Mouse (Mus musculus): ENCODE data around the gene Ccdc8.
"Not testable (repeated sequence)": the region's sequence is repeated elsewhere in the genome, so short reads cannot be mapped to it uniquely, and the experiment has no call there.

Ccdc8 gene

GRCm38 (mm10) chr7:16992451-16992807 lies at the start of gene Ccdc8:
TSS of gene Ccdc8 (plus strand) at chr7:16992708.
- DNase-seq, result no peak

GRCm38 (mm10) chr7:16942861-16943260 lies 49.6 kb upstream of the Ccdc8 start:
- DNase-seq, result no peak

GRCm38 (mm10) chr7:16944061-16944807 lies 48.3 kb upstream of the Ccdc8 start, which contains the start of gene Pnmal2:
TSS of gene Pnmal2 (plus strand) at chr7:16944682.
- DNase-seq, result peak; percentile 95

- DNase-seq, result no peak
These were observed 47.6 kb upstream of the Ccdc8 start for GRCm38 (mm10) chr7:16944808-16945315.

- DNase-seq, result no peak
These were observed 47.1 kb upstream of the Ccdc8 start for GRCm38 (mm10) chr7:16945419-16945818.

DNA sequence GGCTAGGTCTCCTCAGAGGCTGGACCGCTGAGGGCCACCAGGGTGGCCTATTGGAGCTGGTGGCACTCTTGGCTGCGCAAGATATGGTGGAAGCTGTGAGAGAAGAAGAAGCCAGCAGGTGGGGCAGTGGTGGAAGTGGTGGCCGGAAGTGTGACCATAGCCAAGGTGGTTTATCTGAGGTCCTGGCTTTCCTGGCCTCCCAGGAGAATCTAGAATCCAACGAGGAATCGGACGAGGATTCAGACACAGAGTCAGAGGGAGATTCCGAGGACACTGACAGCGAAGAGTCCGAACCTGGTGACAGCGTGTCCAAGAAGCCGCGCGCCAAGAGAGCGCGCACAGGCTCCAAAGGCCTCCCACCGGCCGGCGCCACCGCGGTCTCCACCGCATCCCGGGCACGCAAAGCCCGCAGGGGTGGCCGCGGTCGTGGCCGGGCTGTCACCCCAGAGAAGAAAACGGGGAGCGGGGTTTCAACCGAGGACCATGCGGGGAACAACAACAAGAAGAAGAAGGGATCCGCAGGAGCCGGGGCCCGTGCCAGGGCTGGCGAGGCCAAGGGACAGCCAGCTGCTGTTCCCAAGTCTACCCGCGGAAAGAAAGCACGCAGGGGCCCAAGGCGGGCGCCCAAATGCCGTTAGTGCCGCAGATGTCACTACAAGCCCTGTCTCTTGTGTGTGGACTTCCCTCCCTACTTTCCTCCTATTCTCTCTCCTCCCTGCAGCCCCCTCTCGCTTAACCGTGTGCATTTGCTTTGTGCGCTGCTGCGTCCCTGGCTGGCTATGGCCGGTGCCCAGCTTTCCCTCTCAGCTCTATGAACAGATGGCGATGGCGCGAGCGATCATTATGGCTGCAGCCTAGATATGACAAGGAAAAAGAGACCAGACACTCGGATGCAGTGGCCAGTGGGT lies 45.8 kb upstream of the Ccdc8 start:
- DNase-seq, result no peak

- no peak for DNase-seq
These were observed 45.1 kb upstream of the Ccdc8 start for GRCm38 (mm10) chr7:16947349-16947895.

GRCm38 (mm10) chr7:16947959-16948361 lies 44.5 kb upstream of the Ccdc8 start:
- DNase-seq, result peak; percentile 37

DNA sequence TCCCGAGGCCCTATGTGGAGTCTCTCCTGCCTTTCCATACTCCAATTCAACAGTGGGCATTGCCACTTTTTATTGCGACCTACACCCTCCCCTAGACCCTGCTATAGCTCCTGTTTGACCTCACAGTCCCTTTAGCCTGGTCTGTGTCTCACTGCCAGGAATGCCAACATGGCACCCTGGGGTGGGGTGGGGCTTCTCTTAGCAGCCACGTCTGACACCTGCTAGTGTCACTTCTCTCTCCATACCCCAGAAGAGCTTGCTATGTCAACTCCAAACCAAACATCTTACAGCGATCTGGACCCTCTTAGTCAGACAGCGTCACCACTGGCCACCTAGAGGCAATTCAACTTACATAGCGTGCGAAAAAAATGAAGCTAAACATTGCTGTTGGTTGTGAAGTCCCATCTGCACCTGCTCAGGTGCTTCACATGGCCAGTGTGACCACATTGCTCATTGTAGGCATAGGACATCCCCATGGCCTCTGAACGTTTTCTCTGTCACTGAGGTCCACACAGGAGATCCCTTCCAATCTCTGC lies 43.5 kb upstream of the Ccdc8 start:
- no peak for DNase-seq

GRCm38 (mm10) chr7:16949908-16950841 lies 42.3 kb upstream of the Ccdc8 start:
- DNase-seq, result peak; percentile 88

DNA sequence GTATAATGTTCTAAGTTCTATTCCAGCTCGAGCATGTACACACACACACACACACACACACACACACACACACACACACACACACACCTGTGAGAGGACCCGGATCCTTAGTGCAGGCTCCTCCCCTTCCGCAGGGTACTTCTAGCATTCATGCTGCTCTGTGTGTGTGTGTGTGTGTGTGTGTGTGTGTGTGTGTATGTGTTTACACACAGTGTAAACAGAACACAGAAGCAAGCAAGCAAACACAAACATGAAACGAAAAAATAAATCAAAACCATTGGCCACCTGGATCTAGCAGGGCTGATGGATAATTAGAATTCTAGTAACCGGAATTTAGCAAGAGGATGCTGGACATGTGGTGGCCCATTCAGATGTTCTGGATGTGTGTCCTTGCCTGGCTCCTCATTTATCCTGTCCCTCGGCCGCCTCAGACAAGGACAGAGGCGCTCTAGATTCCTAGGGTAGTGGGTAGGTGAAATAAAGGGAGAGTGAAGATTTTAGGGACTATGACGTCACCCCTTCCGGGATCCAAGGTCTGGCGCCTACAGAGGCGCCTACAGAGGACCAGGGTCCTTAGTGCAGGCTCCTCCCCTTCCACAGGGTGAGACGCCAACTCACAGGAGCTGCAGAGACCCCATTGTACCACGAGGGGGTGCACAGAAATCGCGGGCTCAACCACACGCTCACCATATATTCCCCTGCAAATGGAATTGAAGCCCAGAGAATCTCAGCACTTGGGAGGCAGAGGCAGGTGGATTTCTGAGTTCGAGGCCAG lies 41.5 kb upstream of the Ccdc8 start:
- peak; percentile 89 for DNase-seq

- DNase-seq, result not testable (repeated sequence)
These were observed 38.7 kb upstream of the Ccdc8 start for GRCm38 (mm10) chr7:16953776-16954175.

DNA sequence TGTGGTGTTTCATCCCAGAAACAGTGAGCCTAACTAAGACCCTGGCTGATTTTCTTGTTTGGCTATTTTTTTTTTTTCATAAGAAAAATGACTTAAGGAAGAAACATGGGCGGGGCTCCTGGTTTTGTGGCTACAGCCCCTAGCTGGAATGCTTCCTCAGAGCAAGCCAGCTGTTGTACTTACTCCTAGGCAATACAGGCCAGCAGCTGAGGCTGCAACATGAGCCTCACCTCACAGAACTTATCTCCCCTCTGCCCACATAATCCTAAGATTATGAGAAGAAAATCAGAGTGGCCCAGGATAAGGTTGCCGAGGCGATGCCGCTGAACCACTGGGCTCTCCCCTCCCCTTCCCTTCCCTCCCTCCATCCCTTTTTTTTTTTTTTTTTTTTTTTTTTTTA lies 36.8 kb upstream of the Ccdc8 start:
- DNase-seq, result no peak

GRCm38 (mm10) chr7:16956410-16957265 lies 35.9 kb upstream of the Ccdc8 start:
- DNase-seq, result no peak

DNA sequence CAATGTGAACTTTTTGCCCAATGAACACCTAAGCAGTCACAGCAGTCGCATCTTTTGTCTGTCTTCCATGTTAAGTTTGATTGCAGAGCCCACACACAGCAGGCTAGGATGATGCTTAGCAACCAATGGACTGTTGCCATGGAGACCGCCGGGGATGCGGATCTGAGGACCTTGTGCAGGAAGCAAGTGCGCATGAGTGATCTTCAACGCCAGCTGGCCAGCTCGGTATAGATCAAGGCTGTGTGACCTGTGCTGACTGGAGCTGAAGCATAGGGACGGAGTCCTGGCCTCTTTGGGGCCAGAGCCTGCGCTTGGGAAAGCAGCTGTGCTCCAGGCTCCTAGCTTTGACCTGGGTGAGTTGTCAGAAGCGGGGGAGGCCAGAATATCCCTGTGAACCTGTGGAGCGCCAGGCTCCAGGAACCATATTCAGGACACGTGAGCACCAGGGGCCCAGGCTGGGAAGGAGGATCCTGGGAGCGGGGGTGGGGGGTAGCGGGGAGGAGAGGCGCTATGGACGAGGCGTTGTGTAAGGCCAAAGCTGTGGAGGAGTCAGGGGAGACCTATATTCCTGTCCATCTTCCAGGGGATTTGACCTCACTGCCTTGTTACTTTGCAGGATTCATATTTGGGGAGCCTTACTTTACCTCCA lies 32.8 kb upstream of the Ccdc8 start, which contains the start of gene Pnmal1:
Gene Pnmal1 (plus strand): TSS at position 141 of the 649 bp plus-strand sequence.
- DNase-seq, result peak; percentile 94

DNA sequence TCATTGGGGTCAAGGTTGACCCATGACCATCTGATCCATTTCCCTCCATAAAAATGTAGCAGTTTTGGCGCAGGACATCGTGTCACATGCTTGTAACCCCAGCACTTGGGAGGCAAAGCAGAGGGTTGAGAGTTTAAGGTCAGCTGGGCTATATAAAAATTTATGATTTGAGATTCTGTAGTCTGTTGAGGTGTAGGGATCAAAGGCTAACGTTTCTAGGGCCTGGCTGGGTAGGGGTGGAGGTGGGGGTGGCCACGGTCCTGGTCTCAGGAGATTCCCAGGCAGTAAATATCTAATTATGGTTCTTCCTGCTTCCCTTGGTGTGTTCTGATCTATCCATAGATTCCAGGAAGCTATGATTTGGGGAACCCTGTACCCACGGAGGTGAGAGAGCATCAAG lies 30.8 kb upstream of the Ccdc8 start:
- no peak for DNase-seq

DNA sequence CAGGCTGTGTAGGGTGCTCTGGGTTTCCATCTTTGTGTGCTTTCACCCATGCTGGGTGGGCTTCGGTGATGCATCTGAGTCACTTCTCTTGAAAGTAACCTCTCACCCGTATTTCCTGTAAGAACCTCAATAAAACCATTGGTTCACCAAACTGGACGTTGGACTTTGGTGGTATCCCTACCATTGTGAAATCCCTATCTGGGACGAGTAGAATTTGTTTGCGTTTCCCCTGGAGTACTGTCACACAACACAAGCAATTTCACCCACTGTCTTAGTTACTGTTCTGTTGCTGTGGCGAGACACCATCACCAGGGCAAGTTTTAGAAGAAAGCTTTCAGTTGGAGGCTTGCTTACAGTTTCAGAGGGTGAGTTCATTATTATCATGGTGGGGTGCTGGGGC lies 24.1 kb upstream of the Ccdc8 start:
- DNase-seq, result no peak

- no peak for DNase-seq
These were observed 21.3 kb upstream of the Ccdc8 start for GRCm38 (mm10) chr7:16971160-16971559.

- no peak for DNase-seq
These were observed 18.5 kb upstream of the Ccdc8 start for GRCm38 (mm10) chr7:16974018-16974417.

- DNase-seq, result no peak
These were observed 16.2 kb upstream of the Ccdc8 start for GRCm38 (mm10) chr7:16976298-16976697.
